Mouse (Mus musculus): ENCODE data around the gene Srl. TPM values are rescaled to one million over a fixed set of nuclear protein-coding genes. Genes with fewer than 3 reads are reported as not detected.

Srl gene
- polyA plus RNA-seq, 1 experiment from 2014 or later, result 3.1 TPM

- 78% methylated on average over 5 of the region's 5 CpGs for WGBS
- no peaks in the 10 kb centered on the region for H3K9me3 ChIP-seq (ENCODE audit: control insufficient read depth, low read length)
- no peak for TF ChIP-seq CTCF (IDR thresholded peaks at IDR 0.05; ENCODE audit: low read depth)
- TF ChIP-seq EP300 (optimal IDR thresholded peaks at IDR 0.05), result no peak
- H3K4me3 ChIP-seq (ENCODE audit: low read depth, low read length), result no peak overlapping the region
- ATAC-seq (ENCODE audit: low FRiP score, low TSS enrichment), result no peak
- H3K4me1 ChIP-seq (replicated peaks; ENCODE audit: control insufficient read depth, insufficient read depth), result no peaks in the 10 kb centered on the region
- no peak for DNase-seq (ENCODE audit: low spot score)
- H3K9ac ChIP-seq (ENCODE audit: low read length), result no peak overlapping the region
- H3K36me3 ChIP-seq (ENCODE audit: control insufficient read depth, insufficient read depth, low read length), result no peaks in the 10 kb centered on the region
- H3K27ac ChIP-seq (replicated peaks), result no peak overlapping the region
- no peaks in the 10 kb centered on the region for H3K27me3 ChIP-seq (ENCODE audit: control insufficient read depth, insufficient read depth, low read length)
- no peak overlapping the region for H3K4me2 ChIP-seq (replicated peaks; ENCODE audit: low read depth)
These were observed 45.8 kb downstream of the Srl start for GRCm38 (mm10) chr16:4495861-4496260.

DNA sequence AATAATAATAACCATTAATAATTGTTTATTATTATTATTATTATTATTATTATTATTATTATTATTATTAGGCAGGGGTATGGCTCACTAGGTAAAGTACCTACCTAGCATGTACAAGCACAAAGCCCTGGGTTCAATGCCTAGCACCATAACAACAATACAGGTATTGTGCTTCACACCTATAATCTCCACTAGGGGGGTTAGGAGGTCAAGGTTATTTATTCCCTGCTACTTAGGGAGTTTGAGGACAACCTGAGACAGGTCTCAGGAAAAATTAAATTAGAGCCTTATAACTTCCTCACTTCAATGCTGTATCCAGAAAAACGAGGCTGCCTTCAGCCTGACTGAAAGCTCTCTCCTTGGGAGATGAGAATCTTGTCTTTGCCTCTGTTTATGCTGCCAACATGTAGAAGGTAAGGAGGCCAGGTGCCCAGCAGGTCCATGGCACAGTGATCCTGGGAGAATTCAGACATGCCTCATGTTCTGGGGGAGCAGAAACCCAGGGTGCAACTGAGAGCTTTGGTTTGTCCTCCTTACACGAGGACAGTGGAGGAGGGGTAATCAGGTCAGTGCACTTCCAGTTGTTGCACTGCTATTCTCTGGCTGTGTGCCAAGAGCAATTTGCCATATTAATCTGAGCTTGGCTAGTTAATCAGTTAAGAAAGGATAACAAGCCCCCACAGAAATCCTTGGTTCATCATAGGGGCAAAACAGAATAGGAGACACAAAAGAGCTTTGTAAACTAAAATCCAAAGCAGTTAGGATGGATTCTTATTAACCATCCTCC lies 48.6 kb downstream of the Srl start:
- TF ChIP-seq CTCF (IDR thresholded peaks at IDR 0.05; ENCODE audit: low read depth) (no peak), EP300 (optimal IDR thresholded peaks at IDR 0.05) (no peak)
- H3K9ac ChIP-seq (ENCODE audit: low read length), result no peak overlapping the region
- ATAC-seq (ENCODE audit: low FRiP score, low TSS enrichment) (no peak), DNase-seq (ENCODE audit: low spot score) (no peak)
- no peak overlapping the region for H3K4me3 ChIP-seq (ENCODE audit: low read depth, low read length)
- 42% methylated on average over 2 of the region's 2 CpGs for WGBS
- H3K4me2 ChIP-seq (replicated peaks; ENCODE audit: low read depth), result no peak overlapping the region
- H3K4me1 ChIP-seq (replicated peaks; ENCODE audit: control insufficient read depth, insufficient read depth), result no peaks in the 10 kb centered on the region
- no peaks in the 10 kb centered on the region for H3K27me3 ChIP-seq (ENCODE audit: control insufficient read depth, insufficient read depth, low read length)
- H3K27ac ChIP-seq (replicated peaks), result no peak overlapping the region
- H3K9me3 ChIP-seq (ENCODE audit: control insufficient read depth, low read length), result no peaks in the 10 kb centered on the region
- H3K36me3 ChIP-seq (ENCODE audit: control insufficient read depth, insufficient read depth, low read length), result no peaks in the 10 kb centered on the region

DNA sequence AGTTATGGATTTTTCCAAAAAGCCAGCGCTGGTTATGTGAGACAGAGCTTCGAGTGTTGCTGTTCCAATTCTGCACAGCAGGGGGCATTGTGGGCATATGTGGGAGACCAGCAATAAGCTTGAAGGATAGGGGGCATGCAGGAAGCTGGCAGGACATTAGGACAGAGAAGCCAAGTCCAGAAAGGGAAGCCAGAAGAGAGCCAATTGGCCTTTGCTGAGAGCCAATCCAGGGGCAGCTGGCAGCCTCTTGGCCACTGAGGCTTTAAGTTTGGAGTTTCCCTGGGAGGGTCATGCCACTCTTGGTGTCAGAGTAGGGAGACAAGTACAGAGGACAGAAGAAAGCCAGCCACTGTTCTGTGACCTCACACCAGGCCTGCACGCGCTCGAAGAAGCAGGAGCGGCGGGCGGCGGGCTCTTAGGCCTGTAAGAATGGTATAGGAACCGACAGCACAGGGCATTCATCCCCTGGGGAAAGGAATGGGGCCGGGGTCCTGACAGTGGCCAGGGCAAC lies 52.4 kb downstream of the Srl start:
- Histone ChIP-seq H3K9me3 (ENCODE audit: control insufficient read depth, low read length) (no peaks in the 10 kb centered on the region), H3K4me1 (replicated peaks; ENCODE audit: control insufficient read depth, insufficient read depth) (no peaks in the 10 kb centered on the region), H3K36me3 (ENCODE audit: control insufficient read depth, insufficient read depth, low read length) (no peaks in the 10 kb centered on the region), H3K27ac (replicated peaks) (peak overlapping the region; percentile 6; the same call in 1 of the 2 replicates), H3K4me2 (replicated peaks; ENCODE audit: low read depth) (no peak overlapping the region), H3K9ac (ENCODE audit: low read length) (no peak overlapping the region), H3K4me3 (ENCODE audit: low read depth, low read length) (no peak overlapping the region), H3K27me3 (ENCODE audit: control insufficient read depth, insufficient read depth, low read length) (no peaks in the 10 kb centered on the region)
- WGBS, result 64% methylated on average over 11 of the region's 11 CpGs
- ATAC-seq (ENCODE audit: low FRiP score, low TSS enrichment) (peak; percentile 89), DNase-seq (ENCODE audit: low spot score) (peak; percentile 90)
- TF ChIP-seq CTCF (IDR thresholded peaks at IDR 0.05; ENCODE audit: low read depth) (peak; percentile 99), EP300 (optimal IDR thresholded peaks at IDR 0.05) (no peak)

GRCm38 (mm10) chr16:4480616-4481265 lies 60.9 kb downstream of the Srl start:
- Histone ChIP-seq H3K4me1 (replicated peaks; ENCODE audit: control insufficient read depth, insufficient read depth) (no peaks in the 10 kb centered on the region), H3K4me2 (replicated peaks; ENCODE audit: low read depth) (no peak overlapping the region), H3K36me3 (ENCODE audit: control insufficient read depth, insufficient read depth, low read length) (no peaks in the 10 kb centered on the region), H3K9ac (ENCODE audit: low read length) (no peak overlapping the region), H3K27ac (replicated peaks) (no peak overlapping the region), H3K27me3 (ENCODE audit: control insufficient read depth, insufficient read depth, low read length) (no peaks in the 10 kb centered on the region), H3K4me3 (ENCODE audit: low read depth, low read length) (no peak overlapping the region), H3K9me3 (ENCODE audit: control insufficient read depth, low read length) (no peaks in the 10 kb centered on the region)
- TF ChIP-seq EP300 (optimal IDR thresholded peaks at IDR 0.05), result no peak
- TF ChIP-seq CTCF (IDR thresholded peaks at IDR 0.05; ENCODE audit: low read depth), result no peak
- WGBS, result 78% methylated on average over 5 of the region's 5 CpGs
- ATAC-seq (ENCODE audit: low FRiP score, low TSS enrichment), result no peak
- no peak for DNase-seq (ENCODE audit: low spot score)

GRCm38 (mm10) chr16:4477591-4478215 lies 63.9 kb downstream of the Srl start:
- Histone ChIP-seq H3K36me3 (ENCODE audit: control insufficient read depth, insufficient read depth, low read length) (no peaks in the 10 kb centered on the region), H3K4me1 (replicated peaks; ENCODE audit: control insufficient read depth, insufficient read depth) (peaks cover 9% of the 10 kb centered on the region; the same call in 1 of the 2 replicates), H3K27ac (replicated peaks) (no peak overlapping the region), H3K4me3 (ENCODE audit: low read depth, low read length) (no peak overlapping the region), H3K4me2 (replicated peaks; ENCODE audit: low read depth) (no peak overlapping the region), H3K9me3 (ENCODE audit: control insufficient read depth, low read length) (no peaks in the 10 kb centered on the region), H3K27me3 (ENCODE audit: control insufficient read depth, insufficient read depth, low read length) (no peaks in the 10 kb centered on the region), H3K9ac (ENCODE audit: low read length) (no peak overlapping the region)
- DNase-seq (ENCODE audit: low spot score), result no peak
- TF ChIP-seq EP300 (optimal IDR thresholded peaks at IDR 0.05), result no peak
- TF ChIP-seq CTCF (IDR thresholded peaks at IDR 0.05; ENCODE audit: low read depth), result no peak
- 63% methylated on average over 10 of the region's 10 CpGs for WGBS
- ATAC-seq (ENCODE audit: low FRiP score, low TSS enrichment), result no peak

All from stomach, postnatal 0 days (tissue).